Mouse (Mus musculus): ENCODE measurements at regions not wholly inside any gene's neighbourhood (a gene's known extent, or its start where the extent isn't known, plus 50 kb on each side); places are given as distances from the start of the nearest gene placed in this dataset.

DNA sequence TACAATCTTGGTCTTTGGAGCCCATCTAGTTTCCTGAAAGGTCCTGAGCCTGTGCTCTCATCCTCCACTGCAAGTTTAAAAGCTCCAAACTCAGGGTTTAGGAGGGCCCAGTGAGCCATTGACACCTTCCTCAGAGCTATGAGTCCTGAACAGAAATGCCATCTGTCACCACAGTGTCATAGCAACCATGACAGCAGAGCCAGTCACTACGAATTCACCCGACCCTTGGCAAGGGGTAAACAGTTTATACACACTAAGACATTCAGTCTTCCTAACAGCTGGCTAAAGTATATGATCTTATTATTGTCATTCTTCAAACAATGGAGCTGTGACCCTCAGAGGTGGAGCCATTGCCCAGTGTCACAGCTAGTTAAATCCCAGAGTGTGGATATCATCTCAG, 163.2 kb upstream of the Sesn3 start:
- Histone ChIP-seq H3K4me2 (ENCODE audit: low read length) (no peak overlapping the region), H3K27me3 (replicated peaks; ENCODE audit: control insufficient read depth, insufficient read depth, low read length) (no peaks in the 10 kb centered on the region), H3K4me3 (ENCODE audit: low read length) (no peak overlapping the region), H3K9ac (ENCODE audit: low read depth, low read length) (no peak overlapping the region), H3K9me3 (ENCODE audit: control insufficient read depth, low read length) (no peaks in the 10 kb centered on the region), H3K27ac (ENCODE audit: low read depth, low read length) (no peak overlapping the region), H3K36me3 (ENCODE audit: control insufficient read depth, insufficient read depth, low read length) (no peaks in the 10 kb centered on the region), H3K4me1 (ENCODE audit: control insufficient read depth, insufficient read depth, low read depth, low read length) (no peaks in the 10 kb centered on the region)
- 24% methylated on average over 2 of the region's 2 CpGs for WGBS
- no peak; the same call in 1 of the 2 replicates for ATAC-seq

DNA sequence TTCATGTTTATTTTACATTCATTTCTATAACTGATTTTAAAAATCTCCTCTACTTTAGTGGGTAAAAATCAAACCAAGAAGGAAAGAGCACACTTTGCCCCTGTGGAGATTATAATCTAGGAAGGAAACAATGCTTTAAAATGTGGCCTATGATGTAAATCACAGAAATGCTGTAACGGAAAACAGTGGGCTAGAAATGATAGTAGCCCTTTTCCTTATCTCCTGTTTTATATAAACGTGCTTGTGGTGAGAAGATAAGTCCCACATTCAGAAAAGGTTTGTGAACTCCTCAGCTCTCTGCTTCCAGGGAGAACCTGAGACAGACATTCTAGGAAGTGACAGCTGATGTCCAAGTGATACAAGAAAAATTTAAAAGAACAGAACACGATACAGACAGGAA, 159.3 kb upstream of the Sesn3 start:
- Histone ChIP-seq H3K9ac (ENCODE audit: low read depth, low read length) (no peak overlapping the region), H3K4me2 (ENCODE audit: low read length) (no peak overlapping the region), H3K9me3 (ENCODE audit: control insufficient read depth, low read length) (no peaks in the 10 kb centered on the region), H3K4me3 (ENCODE audit: low read length) (no peak overlapping the region), H3K36me3 (ENCODE audit: control insufficient read depth, insufficient read depth, low read length) (no peaks in the 10 kb centered on the region), H3K27me3 (replicated peaks; ENCODE audit: control insufficient read depth, insufficient read depth, low read length) (no peaks in the 10 kb centered on the region), H3K27ac (ENCODE audit: low read depth, low read length) (no peak overlapping the region), H3K4me1 (ENCODE audit: control insufficient read depth, insufficient read depth, low read depth, low read length) (no peaks in the 10 kb centered on the region)
- WGBS = 85% methylated on average over 3 of the region's 3 CpGs
- ATAC-seq = no peak

DNA sequence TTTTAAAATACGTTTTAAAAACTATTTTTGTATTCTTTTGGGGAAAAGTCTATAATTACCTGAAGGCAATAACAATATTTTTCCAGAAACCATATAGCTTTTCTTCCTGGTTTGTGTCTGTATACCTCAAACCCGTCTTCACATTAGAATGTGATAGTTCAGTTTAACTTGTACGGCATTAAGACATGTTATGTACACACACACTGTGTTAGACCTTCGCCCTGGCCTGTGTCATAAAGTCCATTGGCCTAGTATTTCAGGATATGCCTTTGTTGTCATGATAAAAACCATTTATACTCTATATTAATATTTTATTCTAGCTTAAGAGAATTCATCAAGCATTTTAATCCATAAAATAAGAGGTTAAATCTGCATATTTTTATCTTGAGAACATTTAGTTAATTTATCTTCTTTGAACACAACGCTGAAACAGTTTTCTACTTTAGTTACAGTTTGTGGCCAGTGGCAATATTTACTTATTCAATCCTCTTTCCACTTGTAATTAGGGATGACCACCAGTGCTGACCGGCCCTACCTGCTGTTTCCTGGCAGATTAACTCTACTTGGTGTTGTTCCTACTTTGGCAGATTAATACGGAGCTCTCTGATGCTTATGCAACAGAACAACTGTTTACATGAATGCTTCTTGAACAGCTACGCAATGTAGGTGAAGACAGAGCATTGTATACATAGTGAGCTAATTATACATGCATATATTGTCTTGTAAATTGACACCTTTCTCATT, 158.6 kb upstream of the Sesn3 start:
- H3K9me3 ChIP-seq (ENCODE audit: control insufficient read depth, low read length) = no peaks in the 10 kb centered on the region
- WGBS = 78% methylated on average over 8 of the region's 8 CpGs
- no peak overlapping the region for H3K4me2 ChIP-seq (ENCODE audit: low read length)
- H3K4me3 ChIP-seq (ENCODE audit: low read length) = no peak overlapping the region
- ATAC-seq = no peak
- no peaks in the 10 kb centered on the region for H3K36me3 ChIP-seq (ENCODE audit: control insufficient read depth, insufficient read depth, low read length)
- no peak overlapping the region for H3K9ac ChIP-seq (ENCODE audit: low read depth, low read length)
- no peak overlapping the region for H3K27ac ChIP-seq (ENCODE audit: low read depth, low read length)
- H3K27me3 ChIP-seq (replicated peaks; ENCODE audit: control insufficient read depth, insufficient read depth, low read length) = no peaks in the 10 kb centered on the region
- no peaks in the 10 kb centered on the region for H3K4me1 ChIP-seq (ENCODE audit: control insufficient read depth, insufficient read depth, low read depth, low read length)

DNA sequence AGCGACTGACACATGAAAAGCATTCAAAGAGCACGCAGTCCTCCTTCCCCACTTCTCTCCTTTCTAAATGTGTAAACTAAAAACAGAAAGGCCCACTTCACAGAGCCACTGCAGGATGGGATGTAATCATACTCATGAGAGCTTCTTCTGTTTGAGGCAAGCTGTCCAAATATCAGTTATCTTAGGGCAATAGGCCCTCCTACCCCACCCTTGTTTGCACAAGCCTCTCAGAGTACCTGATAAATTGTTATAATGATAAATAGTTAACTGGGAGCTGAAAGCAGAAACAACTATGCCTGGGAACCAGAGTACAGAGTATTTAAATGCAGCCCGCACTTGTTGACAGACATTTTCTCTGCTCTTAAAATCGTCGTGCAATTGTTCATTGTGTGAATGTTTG, 141.5 kb upstream of the Sesn3 start:
- 92% methylated on average over 5 of the region's 5 CpGs for WGBS
- no peak for ATAC-seq
- no peak overlapping the region for H3K4me3 ChIP-seq (ENCODE audit: low read length)
- no peak overlapping the region for H3K9ac ChIP-seq (ENCODE audit: low read depth, low read length)
- no peak overlapping the region for H3K4me2 ChIP-seq (ENCODE audit: low read length)
- H3K4me1 ChIP-seq (ENCODE audit: control insufficient read depth, insufficient read depth, low read depth, low read length) = no peaks in the 10 kb centered on the region
- no peaks in the 10 kb centered on the region for H3K27me3 ChIP-seq (replicated peaks; ENCODE audit: control insufficient read depth, insufficient read depth, low read length)
- H3K9me3 ChIP-seq (ENCODE audit: control insufficient read depth, low read length) = peaks cover 3% of the 10 kb centered on the region; the same call in 1 of the 2 replicates
- no peak overlapping the region for H3K27ac ChIP-seq (ENCODE audit: low read depth, low read length)
- no peaks in the 10 kb centered on the region for H3K36me3 ChIP-seq (ENCODE audit: control insufficient read depth, insufficient read depth, low read length)

DNA sequence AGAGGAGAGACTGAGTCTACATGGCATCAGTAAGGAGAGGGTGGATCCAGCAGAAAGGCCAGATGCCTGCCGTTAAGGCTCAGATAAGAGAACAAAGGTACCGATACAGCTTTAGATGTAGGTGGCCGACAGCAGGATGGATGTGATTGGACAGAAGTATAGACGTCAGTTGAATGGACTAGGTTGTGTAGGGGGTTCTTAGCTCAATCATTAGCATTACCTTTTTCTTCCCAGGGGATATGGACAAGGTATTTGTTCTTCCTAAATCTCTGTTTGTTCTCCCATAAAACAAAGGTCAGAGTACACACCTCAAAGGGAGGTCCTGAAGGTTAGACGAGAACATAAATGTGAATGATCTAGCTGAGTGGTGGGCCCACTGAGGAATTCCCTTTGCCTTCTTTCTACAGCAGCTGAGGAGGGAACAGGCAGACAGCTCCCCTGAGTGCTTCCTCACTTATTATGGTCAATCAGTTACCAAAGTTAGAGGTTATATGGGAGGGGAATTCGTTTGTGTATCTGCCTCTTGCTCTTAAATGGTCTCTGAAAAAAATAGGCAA, 139.9 kb upstream of the Sesn3 start:
- ATAC-seq = no peak
- peaks cover 3% of the 10 kb centered on the region; the same call in 1 of the 2 replicates for H3K9me3 ChIP-seq (ENCODE audit: control insufficient read depth, low read length)
- H3K4me2 ChIP-seq (ENCODE audit: low read length) = no peak overlapping the region
- no peak overlapping the region for H3K4me3 ChIP-seq (ENCODE audit: low read length)
- no peaks in the 10 kb centered on the region for H3K27me3 ChIP-seq (replicated peaks; ENCODE audit: control insufficient read depth, insufficient read depth, low read length)
- H3K9ac ChIP-seq (ENCODE audit: low read depth, low read length) = no peak overlapping the region
- H3K4me1 ChIP-seq (ENCODE audit: control insufficient read depth, insufficient read depth, low read depth, low read length) = no peaks in the 10 kb centered on the region
- H3K27ac ChIP-seq (ENCODE audit: low read depth, low read length) = no peak overlapping the region
- 80% methylated on average over 6 of the region's 6 CpGs for WGBS
- no peaks in the 10 kb centered on the region for H3K36me3 ChIP-seq (ENCODE audit: control insufficient read depth, insufficient read depth, low read length)

DNA sequence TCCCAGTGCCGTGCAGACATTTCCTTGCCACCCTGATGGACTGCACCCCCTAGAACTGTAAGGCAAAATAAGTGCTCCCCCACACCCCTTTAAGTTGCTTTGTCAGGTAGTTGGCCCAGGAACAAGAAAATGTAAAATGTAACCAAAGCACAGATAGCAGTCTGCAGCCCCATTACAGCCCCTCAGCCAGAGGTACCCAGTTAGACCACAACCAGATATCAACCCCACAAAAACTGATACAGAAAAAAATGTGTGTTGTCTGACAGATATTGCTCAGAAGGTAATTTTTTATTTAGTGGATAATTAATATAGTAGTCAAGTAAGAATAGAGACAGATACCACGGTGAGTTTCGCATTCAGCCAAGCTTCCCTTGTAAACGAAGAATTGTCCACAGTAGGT, 133.5 kb upstream of the Sesn3 start:
- Histone ChIP-seq H3K27ac (ENCODE audit: low read depth, low read length) (no peak overlapping the region), H3K4me1 (ENCODE audit: control insufficient read depth, insufficient read depth, low read depth, low read length) (no peaks in the 10 kb centered on the region), H3K4me2 (ENCODE audit: low read length) (no peak overlapping the region), H3K4me3 (ENCODE audit: low read length) (no peak overlapping the region), H3K27me3 (replicated peaks; ENCODE audit: control insufficient read depth, insufficient read depth, low read length) (no peaks in the 10 kb centered on the region), H3K9me3 (ENCODE audit: control insufficient read depth, low read length) (no peaks in the 10 kb centered on the region), H3K36me3 (ENCODE audit: control insufficient read depth, insufficient read depth, low read length) (no peaks in the 10 kb centered on the region), H3K9ac (ENCODE audit: low read depth, low read length) (no peak overlapping the region)
- no peak for ATAC-seq
- 90% methylated on average over 4 of the region's 4 CpGs for WGBS

DNA sequence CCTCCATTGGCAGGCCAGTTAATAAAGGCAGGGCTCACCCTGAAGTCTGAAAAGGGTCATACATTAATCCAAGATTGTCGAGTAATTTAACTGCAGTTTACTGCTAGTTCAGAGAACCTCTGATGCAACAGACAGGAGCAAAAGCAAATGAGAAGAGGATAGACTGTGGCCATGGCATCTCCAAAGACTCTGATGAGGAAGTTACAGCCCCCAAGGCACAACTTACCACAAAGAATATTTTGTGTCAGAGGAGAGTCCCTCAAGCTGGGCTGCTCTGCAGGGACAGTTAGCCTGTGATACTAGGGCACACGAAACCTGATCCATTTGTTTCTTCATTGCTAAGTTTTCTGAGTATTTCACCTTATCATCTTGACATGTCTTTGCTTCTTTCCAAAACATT, 130.9 kb upstream of the Sesn3 start:
- Histone ChIP-seq H3K4me2 (ENCODE audit: low read length) (no peak overlapping the region), H3K36me3 (ENCODE audit: control insufficient read depth, insufficient read depth, low read length) (no peaks in the 10 kb centered on the region), H3K4me1 (ENCODE audit: control insufficient read depth, insufficient read depth, low read depth, low read length) (no peaks in the 10 kb centered on the region), H3K9me3 (ENCODE audit: control insufficient read depth, low read length) (no peaks in the 10 kb centered on the region), H3K4me3 (ENCODE audit: low read length) (no peak overlapping the region), H3K9ac (ENCODE audit: low read depth, low read length) (no peak overlapping the region), H3K27ac (ENCODE audit: low read depth, low read length) (no peak overlapping the region), H3K27me3 (replicated peaks; ENCODE audit: control insufficient read depth, insufficient read depth, low read length) (no peaks in the 10 kb centered on the region)
- no peak for ATAC-seq
- 57% methylated on average over 2 of the region's 2 CpGs for WGBS

DNA sequence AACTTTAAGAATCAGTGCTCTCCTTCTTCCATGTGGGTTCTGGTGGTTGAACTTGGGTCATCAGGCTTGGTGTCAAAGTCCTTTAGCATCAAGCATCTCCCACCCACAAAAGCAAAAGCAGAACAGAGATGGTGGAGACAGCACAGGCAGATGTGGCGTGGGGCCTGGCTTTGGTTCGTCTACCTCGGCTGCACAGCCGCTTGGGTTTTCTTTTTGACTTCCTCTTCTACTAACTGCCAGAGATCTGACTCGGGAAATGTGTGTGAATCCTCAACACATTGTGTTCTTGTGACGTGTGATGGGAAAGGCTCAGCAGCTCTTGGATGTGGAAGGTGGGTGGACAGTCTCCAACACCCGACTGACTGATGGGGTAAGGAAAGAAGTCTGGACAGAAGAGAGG, 127.8 kb upstream of the Sesn3 start:
- H3K9ac ChIP-seq (ENCODE audit: low read depth, low read length) = no peak overlapping the region
- WGBS = 91% methylated on average over 7 of the region's 7 CpGs
- H3K36me3 ChIP-seq (ENCODE audit: control insufficient read depth, insufficient read depth, low read length) = no peaks in the 10 kb centered on the region
- H3K4me3 ChIP-seq (ENCODE audit: low read length) = no peak overlapping the region
- no peak overlapping the region for H3K4me2 ChIP-seq (ENCODE audit: low read length)
- no peaks in the 10 kb centered on the region for H3K4me1 ChIP-seq (ENCODE audit: control insufficient read depth, insufficient read depth, low read depth, low read length)
- H3K27me3 ChIP-seq (replicated peaks; ENCODE audit: control insufficient read depth, insufficient read depth, low read length) = no peaks in the 10 kb centered on the region
- H3K9me3 ChIP-seq (ENCODE audit: control insufficient read depth, low read length) = no peaks in the 10 kb centered on the region
- ATAC-seq = no peak
- no peak overlapping the region for H3K27ac ChIP-seq (ENCODE audit: low read depth, low read length)

DNA sequence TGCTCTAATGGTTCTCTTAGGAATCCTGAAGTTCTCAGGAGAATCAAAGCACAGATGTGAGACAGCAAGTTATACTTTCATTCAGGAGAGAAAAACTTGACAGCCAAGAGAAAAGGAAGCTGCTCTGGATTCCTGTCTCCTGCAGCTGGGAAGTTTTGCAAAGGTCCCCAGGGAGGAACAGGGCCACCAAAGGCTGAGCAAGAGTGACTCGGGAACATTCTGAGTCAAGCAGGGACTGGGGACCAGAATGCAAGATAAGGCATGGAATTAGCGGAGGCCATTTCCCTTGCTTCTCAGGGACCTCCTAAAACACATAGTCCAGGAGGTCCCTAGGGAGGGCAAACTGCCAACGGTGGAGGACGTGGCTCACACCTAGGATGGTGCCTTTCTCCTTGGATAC, 127.1 kb upstream of the Sesn3 start:
- no peak for ATAC-seq
- no peak overlapping the region for H3K27ac ChIP-seq (ENCODE audit: low read depth, low read length)
- WGBS = 72% methylated on average over 4 of the region's 4 CpGs
- no peaks in the 10 kb centered on the region for H3K9me3 ChIP-seq (ENCODE audit: control insufficient read depth, low read length)
- no peaks in the 10 kb centered on the region for H3K4me1 ChIP-seq (ENCODE audit: control insufficient read depth, insufficient read depth, low read depth, low read length)
- no peaks in the 10 kb centered on the region for H3K27me3 ChIP-seq (replicated peaks; ENCODE audit: control insufficient read depth, insufficient read depth, low read length)
- no peak overlapping the region for H3K4me2 ChIP-seq (ENCODE audit: low read length)
- H3K9ac ChIP-seq (ENCODE audit: low read depth, low read length) = no peak overlapping the region
- H3K4me3 ChIP-seq (ENCODE audit: low read length) = no peak overlapping the region
- no peaks in the 10 kb centered on the region for H3K36me3 ChIP-seq (ENCODE audit: control insufficient read depth, insufficient read depth, low read length)

Measured in hindbrain, embryonic 16.5 days (tissue).